Mouse (Mus musculus): ENCODE measurements around the gene Zfp712.

- TF ChIP-seq POLR2A (IDR thresholded peaks at IDR 0.05; ENCODE audit: insufficient read depth, low read depth, low read length) (no peak), CTCF (IDR thresholded peaks at IDR 0.05) (no peak), EP300 (IDR thresholded peaks at IDR 0.05; ENCODE audit: insufficient read depth, low read depth, low read length) (no peak)
These were observed 4.4 kb upstream of the Zfp712 start for GRCm38 (mm10) chr13:67065386-67065785.

Data from heart, adult 2 months (tissue).